In genomic region chr7:111083733-111084120, GRCm38 (mm10) we compare ENCODE assay signal across 8 mouse cellular contexts. TPM values are rescaled to one million over a fixed set of nuclear protein-coding genes. Genes with fewer than 3 reads are reported as not detected.
DNase-seq lines count a peak whose midpoint lies in the region; ATAC-seq and TF ChIP-seq lines count a peak whose summit lies in the region.

No protein-coding gene starts in this region.

- peak overlapping the region; percentile 98 for H3K4me3 ChIP-seq in lung, embryonic 16.5 days (ENCODE audit: low read length)
- peak overlapping the region; percentile 96 for H3K4me3 ChIP-seq in embryonic facial prominence, embryonic 12.5 days
- peak overlapping the region; percentile 95 for H3K4me3 ChIP-seq in intestine, postnatal 0 days (ENCODE audit: low read depth, low read length)
- H3K4me3 ChIP-seq in olfactory bulb, adult 2 months (ENCODE audit: insufficient read depth, low read depth, low read length), result peak overlapping the region; percentile 77

- TF ChIP-seq CTCF in intestine, postnatal 0 days (IDR thresholded peaks at IDR 0.05; ENCODE audit: low read depth), result no peak
- no peak for TF ChIP-seq CTCF in olfactory bulb, adult 2 months (IDR thresholded peaks at IDR 0.05; ENCODE audit: insufficient read depth, low read depth, low read length)

- peaks cover 22% of the 10 kb centered on the region for H3K36me3 ChIP-seq in lung, embryonic 16.5 days (ENCODE audit: control insufficient read depth, insufficient read depth, low read length)
- H3K36me3 ChIP-seq in embryonic facial prominence, embryonic 12.5 days, result peaks cover 26% of the 10 kb centered on the region
- peaks cover 26% of the 10 kb centered on the region; the same call in 1 of the 2 replicates for H3K36me3 ChIP-seq in intestine, postnatal 0 days (ENCODE audit: control insufficient read depth, insufficient read depth)

- no peak for DNase-seq in lung, postnatal 10 days
- DNase-seq in cerebellum, postnatal 25 days, result no peak
- no peak for DNase-seq in spleen, postnatal 14 days (ENCODE audit: low spot score in 2 of 2)

- H3K4me2 ChIP-seq in lung, embryonic 16.5 days (ENCODE audit: low read depth, low read length), result peak overlapping the region; percentile 78
- peak overlapping the region; percentile 58 for H3K4me2 ChIP-seq in embryonic facial prominence, embryonic 12.5 days (replicated peaks)
- H3K4me2 ChIP-seq in intestine, postnatal 0 days (replicated peaks; ENCODE audit: low read depth), result peak overlapping the region; percentile 76

- H3K9ac ChIP-seq in lung, embryonic 16.5 days (ENCODE audit: low read length), result peak overlapping the region; percentile 97
- H3K9ac ChIP-seq in embryonic facial prominence, embryonic 12.5 days, result peak overlapping the region; percentile 100
- H3K9ac ChIP-seq in intestine, postnatal 0 days (ENCODE audit: low read depth, low read length), result peak overlapping the region; percentile 65

- peaks cover 19% of the 10 kb centered on the region for H3K4me1 ChIP-seq in lung, embryonic 16.5 days (replicated peaks; ENCODE audit: control insufficient read depth, insufficient read depth, low read length)
- peaks cover 18% of the 10 kb centered on the region for H3K4me1 ChIP-seq in embryonic facial prominence, embryonic 12.5 days
- 0 out of 2 replicates have a peak, but pooled peaks cover 5% of the 10 kb centered on the region for H3K4me1 ChIP-seq in intestine, postnatal 0 days (replicated peaks; ENCODE audit: control insufficient read depth, insufficient read depth, low read length)
- H3K4me1 ChIP-seq in olfactory bulb, adult 2 months (ENCODE audit: control insufficient read depth, insufficient read depth, low read length), result 0 out of 2 replicates have a peak, but pooled peaks cover 3% of the 10 kb centered on the region

- TF ChIP-seq POLR2A in olfactory bulb, adult 2 months (IDR thresholded peaks at IDR 0.05; ENCODE audit: insufficient read depth, low read depth, low read length), result no peak

- H3K9me3 ChIP-seq in lung, embryonic 16.5 days (ENCODE audit: control insufficient read depth, low read length), result no peaks in the 10 kb centered on the region
- H3K9me3 ChIP-seq in embryonic facial prominence, embryonic 12.5 days, result no peaks in the 10 kb centered on the region
- no peaks in the 10 kb centered on the region for H3K9me3 ChIP-seq in intestine, postnatal 0 days (ENCODE audit: control insufficient read depth)

- no peak for ATAC-seq in lung, embryonic 16.5 days (ENCODE audit: low read depth)
- ATAC-seq in embryonic facial prominence, embryonic 12.5 days (ENCODE audit: insufficient number of reproducible peaks, insufficient read depth, low FRiP score, low TSS enrichment), result no peak
- ATAC-seq in intestine, postnatal 0 days, result no peak
- ATAC-seq in cerebellum, adult (ENCODE audit: insufficient number of reproducible peaks, low FRiP score, low TSS enrichment), result no peak

- H3K27me3 ChIP-seq in lung, embryonic 16.5 days (ENCODE audit: control insufficient read depth, insufficient read depth, low read depth, low read length), result no peaks in the 10 kb centered on the region
- no peaks in the 10 kb centered on the region for H3K27me3 ChIP-seq in embryonic facial prominence, embryonic 12.5 days
- no peaks in the 10 kb centered on the region for H3K27me3 ChIP-seq in intestine, postnatal 0 days (replicated peaks; ENCODE audit: control insufficient read depth, insufficient read depth, low read length)

- 7% methylated on average over 4 of the region's 4 CpGs for WGBS in lung, embryonic 16.5 days
- WGBS in embryonic facial prominence, embryonic 12.5 days, result 10% methylated on average over 4 of the region's 4 CpGs
- 8% methylated on average over 4 of the region's 4 CpGs for WGBS in intestine, postnatal 0 days
- WGBS in olfactory bulb, adult 2 months, result 6% methylated on average over 4 of the region's 4 CpGs

- peak overlapping the region; percentile 100 for H3K27ac ChIP-seq in lung, embryonic 16.5 days (ENCODE audit: low read length)
- H3K27ac ChIP-seq in embryonic facial prominence, embryonic 12.5 days, result peak overlapping the region; percentile 100
- peak overlapping the region; percentile 94 for H3K27ac ChIP-seq in intestine, postnatal 0 days (ENCODE audit: low read depth, low read length)
- peak overlapping the region; percentile 98 for H3K27ac ChIP-seq in olfactory bulb, adult 2 months (ENCODE audit: insufficient read depth, low read depth, low read length)

RNA-seq across cellular contexts. Expression of gene Eif4g2, which starts 0.9 kb away (rescaled TPM):
- 754 and 831 TPM in 2 replicates for polyA plus RNA-seq in lung, embryonic 16.5 days (2015; fragmentation: Nextera tagmentation; extraction: Ambion mirVana)
- 989 and 1,084 TPM in 2 replicates for polyA plus RNA-seq in embryonic facial prominence, embryonic 12.5 days (2016; fragmentation: Nextera tagmentation; extraction: Ambion mirVana)
- 326 and 352 TPM in 2 replicates for polyA plus RNA-seq in intestine, postnatal 0 days (2015; fragmentation: Nextera tagmentation; extraction: Ambion mirVana)
- polyA plus RNA-seq in olfactory bulb, adult 2 months (2012; ENCODE audit: insufficient read depth, insufficient read length, low replicate concordance, missing spikeins), result 716 and 831 TPM in 2 replicates

RNA-seq across cellular contexts. Expression of gene Ctr9, which starts 55.0 kb away (rescaled TPM):
- 59.6 and 62.9 TPM in 2 replicates for polyA plus RNA-seq in lung, embryonic 16.5 days (2015; fragmentation: Nextera tagmentation; extraction: Ambion mirVana)
- 89.7 and 94.5 TPM in 2 replicates for polyA plus RNA-seq in embryonic facial prominence, embryonic 12.5 days (2016; fragmentation: Nextera tagmentation; extraction: Ambion mirVana)
- 23.2 and 30.8 TPM in 2 replicates for polyA plus RNA-seq in intestine, postnatal 0 days (2015; fragmentation: Nextera tagmentation; extraction: Ambion mirVana)
- polyA plus RNA-seq in olfactory bulb, adult 2 months (2012; ENCODE audit: insufficient read depth, insufficient read length, low replicate concordance, missing spikeins), result not detected in 2 replicates
